Mouse (Mus musculus): ENCODE measurements around the gene Bbof1.

GRCm38 (mm10) chr12:84451801-84452200 is 42.9 kb downstream of the Bbof1 start:
- TF ChIP-seq CTCF (IDR thresholded peaks at IDR 0.05; ENCODE audit: control insufficient read depth, insufficient read depth, insufficient replicate concordance, low read depth, low read length) (no peak), POLR2A (IDR thresholded peaks at IDR 0.05; ENCODE audit: control insufficient read depth, low read depth, low read length) (no peak)
